Mouse (Mus musculus) common myeloid progenitor, adult 5-6 weeks (primary cell): ENCODE data around the gene Isy1. TPM values are rescaled to one million over a fixed set of nuclear protein-coding genes. Genes with fewer than 3 reads are reported as not detected.

Experiments
- ATAC-seq: replicated peaks from 2 replicates; pipeline ENCODE4 v1.8.0; 2016; ENCODE audit warnings: low read depth, mild to moderate bottlenecking, moderate TSS enrichment, inconsistent platforms; ENCODE audit not compliant: poor library complexity, severe bottlenecking
- total RNA-seq: library from RNA; stranded (forward); fragments of 200-1000, 187-1606 nt; gene quantifications from 2 replicates; pipeline ENCODE4 v1.2.3, GENCODE M21; 2017

The Isy1 gene
- 140 and 162 TPM in 2 replicates for total RNA-seq

DNA sequence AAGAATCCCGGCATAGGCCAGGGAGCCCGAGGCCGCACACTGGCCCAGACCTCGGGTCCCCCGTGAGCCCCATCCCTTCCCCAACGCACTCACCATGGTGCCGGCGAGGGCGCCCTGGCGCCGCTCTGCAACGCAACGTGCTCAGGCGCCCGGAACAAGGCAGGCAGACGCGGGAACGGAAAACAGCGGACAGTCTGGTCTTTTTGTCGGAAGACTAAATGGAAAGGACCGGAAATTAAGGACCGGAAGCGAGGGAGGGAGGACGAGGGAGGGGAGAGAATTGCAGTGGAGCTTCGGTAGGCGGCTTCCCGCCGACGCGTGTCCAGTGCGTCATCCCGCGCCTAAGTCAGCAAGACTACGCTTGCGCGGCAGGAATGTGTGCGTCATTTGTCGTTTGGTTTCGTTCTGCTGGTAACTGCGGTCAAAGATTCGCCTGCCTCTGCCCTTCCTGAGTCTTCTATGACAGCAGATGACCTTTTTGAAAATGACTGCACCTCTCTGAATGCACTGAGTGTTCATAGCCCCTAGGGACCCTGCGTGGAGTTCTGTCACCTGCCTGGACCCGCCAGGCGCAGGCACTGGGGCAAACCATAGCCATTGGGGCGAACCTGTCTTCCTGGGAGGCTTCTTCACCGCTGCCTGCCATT, at the start of gene Isy1:
Gene Isy1, minus strand, starts transcription at position 248 of the 647 bp plus-strand sequence.
- peak; percentile 97 for ATAC-seq

DNA sequence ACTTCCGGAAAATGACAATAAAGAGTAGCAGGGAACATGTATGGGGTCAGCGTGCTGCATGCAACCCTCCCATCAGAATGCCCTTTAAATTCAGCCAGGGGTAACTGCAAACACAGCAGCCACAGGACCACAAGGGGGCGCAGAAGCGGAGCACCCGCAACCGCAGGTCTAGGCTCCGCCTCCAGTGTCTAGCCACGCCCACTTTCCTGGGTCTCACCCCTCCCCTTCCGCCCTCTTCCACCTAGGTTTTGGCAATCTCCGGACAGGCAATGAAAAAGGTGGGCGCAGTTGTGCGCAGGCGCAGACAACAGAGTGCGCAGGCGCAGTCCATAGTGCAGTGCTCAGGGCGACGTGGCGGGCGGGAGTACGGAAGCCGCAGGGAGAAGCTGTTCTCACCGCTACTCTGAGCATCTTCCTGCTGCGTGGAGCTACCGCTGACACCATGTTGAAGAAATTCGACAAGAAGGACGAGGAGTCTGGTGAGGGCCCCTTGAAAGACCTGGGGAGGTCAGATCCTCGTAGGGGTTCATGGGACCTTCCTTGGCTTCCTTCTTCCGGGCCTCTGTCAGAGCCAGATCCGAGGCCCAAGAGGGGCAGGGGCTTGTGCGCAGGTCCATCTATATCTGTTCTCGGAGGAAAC, 49.1 kb upstream of the Isy1 start, which contains the start of gene Copg1:
Gene Copg1, plus strand, starts transcription at position 221 of the 640 bp plus-strand sequence.
- peak; percentile 91 for ATAC-seq

DNA sequence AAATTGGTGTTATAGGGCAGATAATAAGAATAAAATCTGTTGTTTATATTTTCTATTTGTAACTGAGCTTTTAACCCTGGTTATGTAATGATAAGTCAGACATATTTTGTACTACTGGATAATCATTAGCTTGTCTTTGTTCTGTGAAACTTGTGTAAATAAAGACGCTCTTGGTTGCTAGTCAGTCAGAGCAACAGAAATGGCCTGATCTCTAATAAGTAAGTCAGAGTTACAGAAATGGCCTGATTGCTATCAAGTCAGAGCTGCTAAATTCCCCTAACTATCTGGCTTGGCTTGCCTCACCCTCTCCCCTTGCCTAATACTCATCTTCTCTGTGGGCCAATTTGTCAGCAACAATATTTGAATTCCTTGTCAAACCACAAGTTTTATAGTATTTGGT, 48.1 kb upstream of the Isy1 start:
- ATAC-seq = no peak

DNA sequence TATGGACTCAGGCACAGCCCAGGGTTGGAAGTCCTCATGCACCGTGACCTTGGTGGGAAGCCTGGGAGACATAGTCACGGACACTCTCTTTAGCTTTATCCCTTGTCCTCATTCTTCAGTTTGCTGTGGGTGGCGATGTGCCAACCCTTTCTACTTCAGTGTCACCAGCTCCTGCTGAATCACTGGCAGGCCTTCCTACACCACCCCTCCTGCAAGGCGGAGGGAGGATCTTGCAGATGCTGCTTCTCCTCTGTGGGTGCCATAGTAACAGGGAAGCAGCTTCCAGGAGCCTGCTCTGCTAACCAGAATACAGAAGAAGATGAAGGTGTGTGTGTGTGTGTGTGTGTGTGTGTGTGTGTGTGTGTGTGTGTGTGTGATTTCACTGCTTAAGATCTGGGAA, 44.2 kb upstream of the Isy1 start:
- peak; percentile 66 for ATAC-seq

DNA sequence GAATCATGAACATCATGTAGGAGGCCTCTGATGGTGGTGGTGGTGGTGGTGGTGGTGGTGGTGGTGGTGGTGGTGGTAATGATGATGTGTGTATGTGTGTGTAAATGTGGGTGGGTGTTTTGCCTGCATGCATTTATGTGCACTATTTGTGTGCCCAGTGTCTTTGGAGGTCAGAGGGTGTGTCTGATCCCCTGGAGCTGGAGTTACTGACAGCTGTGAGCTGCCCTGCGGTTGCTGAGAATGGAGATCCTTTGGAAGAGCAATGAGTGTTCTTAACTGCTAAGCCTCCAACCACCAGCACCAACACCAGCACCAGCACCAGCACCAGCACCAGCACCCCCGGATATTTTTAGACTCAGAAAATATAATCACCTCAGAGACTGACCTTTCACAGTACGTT, 43.6 kb upstream of the Isy1 start:
- no peak for ATAC-seq

DNA sequence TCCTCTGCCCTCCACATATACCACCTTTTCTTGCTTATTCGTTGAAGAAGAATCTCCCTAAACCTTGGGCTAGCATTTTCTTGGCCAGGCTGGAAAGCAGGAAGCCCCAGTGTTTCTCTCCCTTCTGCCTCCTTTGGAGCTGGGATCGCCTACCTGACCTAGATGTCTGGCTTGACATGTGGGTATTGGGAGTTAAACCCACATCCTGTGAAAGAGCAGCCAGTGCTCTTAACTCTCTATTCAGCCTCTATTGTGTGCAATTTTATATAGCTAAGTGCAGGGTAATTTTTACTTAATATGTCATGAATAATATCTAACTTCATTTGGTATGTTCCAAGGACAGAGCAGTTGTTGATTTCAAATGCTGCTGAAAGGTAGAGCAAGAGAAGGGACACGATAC, 41.0 kb upstream of the Isy1 start:
- ATAC-seq = no peak

DNA sequence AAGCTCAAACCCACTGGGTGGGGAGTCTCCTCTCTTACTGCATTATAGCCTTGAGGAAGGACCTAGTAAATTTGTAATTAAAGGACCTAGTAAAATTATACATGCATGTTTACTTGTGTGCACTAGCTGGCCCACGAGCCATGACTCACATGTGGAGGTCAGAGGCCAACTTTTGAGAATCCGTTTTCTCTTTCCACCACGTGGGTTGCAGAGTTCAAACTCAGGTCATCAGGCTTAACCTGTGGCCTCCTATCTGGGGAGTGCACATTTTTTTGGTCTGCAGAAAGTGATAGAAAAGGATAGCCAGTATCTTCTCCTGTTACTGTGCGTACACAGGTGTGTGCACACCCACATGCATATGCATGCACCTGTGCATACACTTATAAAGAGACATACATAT, 40.4 kb upstream of the Isy1 start:
- ATAC-seq = no peak

DNA sequence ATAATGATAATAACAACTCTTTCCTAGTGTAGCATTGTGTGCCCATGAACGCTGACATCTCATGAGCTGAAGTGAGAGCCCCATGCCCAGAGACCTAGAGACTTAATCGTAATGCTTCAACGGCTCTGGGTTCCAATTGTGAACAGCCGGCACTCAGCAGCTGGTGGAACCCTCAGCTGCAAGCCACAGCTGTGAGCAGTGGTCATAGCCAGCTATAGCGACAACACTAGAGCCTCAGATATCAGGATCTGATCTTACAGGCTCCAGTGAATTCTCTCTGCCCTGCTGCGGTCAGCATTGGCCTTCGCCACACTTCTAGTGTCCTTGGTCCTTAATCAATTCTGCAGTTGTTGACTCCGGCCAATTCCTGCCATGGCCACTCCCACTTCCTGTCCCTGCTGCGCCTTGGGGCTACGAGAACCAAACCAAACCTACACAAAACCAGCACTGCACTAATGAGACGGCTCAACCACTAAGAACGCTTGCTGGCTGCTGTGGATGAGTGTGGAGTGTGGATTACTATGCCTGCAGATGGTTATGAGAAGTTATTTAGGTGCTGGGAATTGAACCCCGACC, 37.6 kb upstream of the Isy1 start:
- ATAC-seq = peak; percentile 62

DNA sequence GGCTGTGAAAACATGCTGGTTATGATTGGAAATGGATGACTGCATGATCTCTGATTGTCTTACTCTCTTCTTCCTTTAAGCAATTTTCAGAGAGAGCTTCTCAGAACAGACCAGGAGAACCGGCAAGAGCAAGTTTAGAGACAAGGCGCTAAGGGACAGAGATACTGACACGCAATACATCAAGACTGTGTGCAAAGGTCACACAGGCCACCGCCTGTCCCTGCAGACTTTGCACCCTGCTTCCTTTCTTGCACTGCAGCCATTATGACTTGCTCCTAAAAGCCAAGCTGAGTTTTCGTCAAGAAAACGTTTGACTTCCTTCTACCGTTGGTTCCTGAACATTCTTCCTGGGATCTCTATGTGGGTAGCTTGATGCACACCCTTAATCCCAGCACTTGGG, 37.0 kb upstream of the Isy1 start:
- ATAC-seq = no peak

DNA sequence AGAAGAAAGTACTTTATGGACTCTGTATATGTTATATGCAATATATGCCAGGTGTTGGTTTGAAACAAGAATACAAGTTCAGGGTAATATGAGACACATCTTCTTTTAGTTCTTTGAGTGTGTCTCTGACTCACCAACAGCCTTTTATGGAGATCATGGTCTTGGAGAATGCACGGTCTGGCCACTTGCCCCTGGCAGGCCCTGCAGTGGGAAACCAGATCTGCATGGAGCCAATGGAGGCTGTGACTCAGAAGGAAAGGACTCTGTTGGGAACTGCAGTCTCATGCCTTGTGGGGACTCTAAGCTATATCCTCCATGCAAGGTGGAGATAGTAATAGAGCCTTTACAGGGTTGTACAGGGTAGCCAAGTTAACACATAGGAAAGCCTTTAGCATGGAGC, 36.5 kb upstream of the Isy1 start:
- no peak for ATAC-seq

DNA sequence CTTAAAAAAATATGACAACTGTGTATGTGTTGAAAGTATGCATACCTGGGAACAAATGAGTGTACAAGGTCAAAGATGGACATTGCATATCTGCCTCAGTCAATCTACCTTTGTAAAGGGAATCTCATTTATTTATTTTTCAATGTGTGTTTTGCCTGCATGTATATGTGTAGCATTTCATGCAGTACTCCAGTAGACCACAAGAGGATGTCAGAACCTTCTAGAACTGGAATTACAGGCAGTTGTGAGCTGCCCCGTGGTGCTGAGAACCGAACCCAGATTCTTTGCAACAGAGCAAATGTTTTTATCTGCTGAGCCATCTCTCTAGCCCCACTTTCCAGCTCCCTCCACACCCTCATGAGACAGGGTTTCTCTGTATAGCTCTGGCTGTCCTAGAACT, 35.4 kb upstream of the Isy1 start:
- no peak for ATAC-seq

DNA sequence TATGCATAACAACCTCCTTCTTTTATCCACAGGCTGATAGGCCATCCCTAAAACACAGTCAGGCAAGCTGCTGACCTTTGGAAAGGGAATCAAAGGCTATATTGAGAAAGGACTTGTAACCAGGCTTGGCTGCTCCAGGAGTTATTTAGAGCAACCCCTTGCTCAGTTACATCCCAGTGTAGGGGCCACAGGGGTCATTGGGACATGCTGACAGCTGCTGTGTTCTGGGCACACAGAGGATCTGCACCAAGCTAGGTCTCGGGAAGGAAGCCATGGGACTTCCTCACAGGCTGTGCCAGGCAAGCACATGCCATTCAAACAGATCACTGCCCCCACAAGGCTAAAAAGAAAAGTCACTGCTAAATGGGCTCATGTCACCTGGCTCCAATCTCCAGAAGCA, 34.5 kb upstream of the Isy1 start:
- ATAC-seq = no peak

DNA sequence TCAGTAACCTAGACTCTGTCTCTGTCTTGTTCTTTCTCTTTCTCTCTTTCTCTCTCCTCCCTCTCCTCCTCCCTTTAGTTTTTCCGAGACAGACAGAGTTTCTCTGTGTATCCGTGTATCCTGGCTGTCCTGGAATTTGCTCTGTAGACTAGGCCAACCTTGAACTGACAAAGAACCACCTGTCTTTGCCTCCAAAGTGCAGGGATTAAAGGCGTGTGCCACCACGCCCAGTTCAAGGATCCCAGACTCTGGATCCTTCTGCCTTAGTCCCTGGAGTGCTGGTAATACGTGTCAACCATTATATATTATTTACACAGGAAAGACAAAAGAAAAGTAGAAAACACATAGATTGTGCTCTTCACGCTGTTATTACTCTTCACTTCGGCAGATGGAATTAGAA, 32.6 kb upstream of the Isy1 start:
- ATAC-seq = no peak

DNA sequence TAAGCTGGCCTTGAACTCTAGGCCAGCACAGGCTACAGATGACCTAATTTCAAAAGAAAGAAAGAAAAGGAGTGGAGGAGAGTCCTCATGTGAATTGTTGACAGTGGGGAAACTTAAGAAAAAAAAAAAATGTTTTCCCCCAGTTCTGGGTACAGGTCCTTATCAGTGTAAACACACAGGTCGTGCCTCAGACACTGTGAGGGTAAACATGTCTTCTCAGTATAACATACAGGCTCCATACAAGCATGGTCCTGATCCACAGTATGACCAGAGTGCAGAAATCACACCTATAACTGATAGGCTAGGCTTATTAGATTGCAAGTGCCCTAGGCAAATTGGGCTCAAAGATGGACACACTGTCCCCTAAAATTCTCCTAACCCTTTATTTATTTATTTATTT, 31.8 kb upstream of the Isy1 start:
- no peak for ATAC-seq

DNA sequence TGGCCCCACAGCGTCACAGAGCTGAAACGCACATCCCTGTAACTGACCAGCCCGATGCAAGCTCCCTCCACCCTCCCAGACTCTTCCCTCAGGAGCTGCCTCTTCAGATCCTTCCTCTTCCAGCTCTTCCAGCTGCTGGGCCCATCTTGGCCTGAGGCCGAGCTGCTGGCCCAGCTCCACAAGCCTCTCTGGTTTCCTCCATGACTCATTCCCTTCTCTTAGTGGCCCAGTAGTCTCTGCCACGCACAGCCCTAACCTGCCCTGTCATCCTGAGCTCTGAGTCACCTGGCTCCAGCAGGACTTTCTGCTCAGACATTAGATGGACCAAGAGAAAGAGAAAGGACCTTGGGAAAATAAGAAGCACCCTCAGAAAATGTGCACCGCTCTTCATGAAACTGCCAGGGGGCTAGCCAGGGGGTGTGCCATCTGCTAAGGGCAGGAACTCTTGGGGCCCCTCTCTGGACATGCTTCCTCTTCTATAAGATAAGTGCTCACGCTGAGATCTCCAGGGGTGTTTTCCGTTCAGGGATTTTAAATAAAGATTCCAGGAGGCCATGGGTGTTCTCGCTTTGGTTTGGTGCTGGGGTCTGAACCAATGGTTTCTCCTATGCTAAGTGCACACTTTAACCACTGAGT, 30.4 kb upstream of the Isy1 start:
- ATAC-seq = peak; percentile 66

DNA sequence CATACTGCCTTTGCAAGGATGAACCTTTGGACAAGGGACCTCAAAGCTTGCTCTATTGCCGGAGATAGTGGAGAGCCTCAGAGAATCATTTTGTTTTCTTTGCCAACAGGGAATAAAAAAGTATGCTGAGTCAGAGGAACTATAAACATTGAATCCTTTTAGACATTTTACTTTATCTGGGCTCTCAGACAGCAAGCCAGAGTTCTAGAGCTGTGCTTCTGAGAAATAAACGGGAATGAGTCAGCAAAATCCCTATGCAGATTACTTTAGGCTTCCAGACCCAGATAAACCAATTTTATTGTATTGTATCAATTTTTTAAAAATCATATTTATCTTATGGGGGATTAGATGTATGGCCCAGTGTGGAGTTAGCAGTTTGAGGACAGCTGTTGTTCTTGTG, 28.7 kb upstream of the Isy1 start:
- ATAC-seq = peak; percentile 37; the same call in 1 of the 2 replicates

DNA sequence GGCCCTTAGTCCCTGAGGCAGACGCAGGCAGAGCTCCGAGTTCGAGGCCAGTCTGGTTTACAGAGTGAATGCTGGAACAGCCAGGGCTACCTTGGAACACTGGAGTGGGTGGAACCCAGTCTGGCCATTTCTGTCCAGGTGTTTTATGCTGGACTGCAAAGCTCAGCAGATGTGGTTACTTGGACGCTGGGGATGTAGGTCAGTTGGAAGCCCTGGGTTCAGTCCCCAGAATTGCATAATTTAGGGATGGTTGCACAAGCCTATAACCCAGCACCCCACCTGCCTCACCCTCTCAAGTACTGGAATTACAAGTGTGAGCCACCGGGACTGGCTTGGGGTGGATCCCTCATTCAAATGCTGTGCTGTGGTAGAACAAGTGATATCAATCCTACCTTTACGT, 27.6 kb upstream of the Isy1 start:
- no peak for ATAC-seq

DNA sequence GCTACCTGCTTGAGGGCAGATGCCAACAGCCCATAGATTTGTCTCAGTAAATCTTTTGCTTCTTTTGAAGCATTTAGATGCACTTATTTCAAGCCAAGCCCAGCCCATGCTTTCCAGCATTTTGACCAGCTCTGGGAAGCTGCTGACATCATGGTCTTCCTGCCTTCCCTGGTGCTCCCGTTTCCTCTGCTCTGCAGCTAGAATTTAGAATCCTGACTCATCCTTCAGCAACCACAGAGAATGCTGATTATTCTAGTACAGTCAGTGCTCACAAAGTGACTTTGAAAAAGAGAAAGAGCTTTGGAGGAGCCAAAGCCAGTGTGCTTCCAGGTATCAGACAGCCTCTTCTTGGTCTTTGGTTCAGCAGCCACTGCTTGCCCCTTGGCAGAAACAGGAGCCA, 18.5 kb upstream of the Isy1 start:
- no peak for ATAC-seq

DNA sequence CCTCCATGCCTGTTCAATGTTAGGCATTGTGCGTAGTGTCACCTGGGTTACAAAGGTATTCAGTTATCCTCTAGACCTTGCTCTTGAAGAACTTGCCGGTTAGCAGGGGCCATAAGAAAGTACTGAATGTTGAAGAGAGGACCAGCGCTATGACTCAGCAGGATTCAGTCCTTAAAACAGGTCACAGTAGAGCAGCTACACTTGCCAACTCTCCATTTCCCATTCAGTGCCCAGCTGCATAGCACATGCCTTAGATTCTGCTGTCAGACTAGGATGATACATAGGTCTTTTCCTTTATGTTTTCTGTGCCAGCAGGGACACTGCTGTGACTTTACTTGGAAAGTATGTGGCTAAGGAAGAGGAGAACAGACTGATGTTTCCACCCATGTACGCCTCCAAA, 14.8 kb upstream of the Isy1 start:
- no peak for ATAC-seq

DNA sequence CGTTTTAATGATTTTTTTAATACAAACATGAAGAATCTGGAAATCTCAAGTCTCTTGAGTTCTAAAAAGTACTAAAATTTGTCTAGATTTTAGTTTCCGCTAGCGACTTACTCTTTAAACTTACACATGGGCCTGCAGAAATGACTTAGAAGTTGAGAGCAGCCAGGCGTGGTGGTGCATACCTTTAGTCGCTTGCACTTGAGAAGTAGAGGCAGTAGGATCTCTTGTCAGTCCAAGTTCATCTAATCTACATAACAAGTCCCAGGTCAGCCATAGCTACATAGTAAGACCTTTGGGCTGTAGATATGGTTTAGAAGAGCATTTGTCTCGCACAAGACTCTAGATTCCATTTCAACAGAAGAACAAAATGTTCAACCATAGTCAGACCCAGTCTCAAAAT, 13.3 kb upstream of the Isy1 start:
- no peak for ATAC-seq

DNA sequence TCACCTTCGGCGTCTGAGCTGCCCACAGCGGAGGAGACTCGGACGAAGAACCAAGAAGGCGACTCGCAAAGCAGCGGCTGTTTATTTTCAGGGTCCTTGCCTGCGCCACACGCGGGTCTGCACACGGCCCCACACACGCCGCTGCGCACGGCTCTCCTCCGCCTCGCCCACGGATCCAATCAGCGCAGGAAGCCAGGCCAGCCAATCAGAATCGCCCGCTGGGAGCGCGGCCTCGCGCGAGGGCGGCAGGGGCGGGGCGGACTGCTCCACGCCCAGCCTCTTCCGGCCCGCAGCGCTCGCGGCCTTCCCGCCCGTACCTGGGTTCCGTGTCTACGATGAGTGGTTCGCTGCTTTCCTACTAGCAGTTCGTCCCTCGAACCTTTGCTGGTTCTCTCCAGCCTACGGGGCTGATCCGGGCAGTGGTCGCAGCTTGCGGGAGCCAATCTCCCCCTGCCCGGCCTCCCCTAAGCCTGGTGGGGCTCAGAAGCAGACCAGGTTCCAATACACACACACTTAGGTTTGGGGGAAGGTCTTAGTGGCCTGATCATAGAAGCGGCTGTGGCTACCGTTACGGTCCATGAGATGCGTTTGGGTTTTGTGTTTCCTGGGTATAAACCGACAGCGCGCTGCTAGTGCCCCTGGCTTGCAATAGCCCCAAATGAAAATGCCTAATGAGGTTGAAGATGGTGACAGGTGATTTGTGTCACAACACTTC, 12.5 kb upstream of the Isy1 start, which contains the start of gene Cnbp:
Gene Cnbp, minus strand, starts transcription at position 207 of the 715 bp plus-strand sequence.
- ATAC-seq = peak; percentile 93
